Mouse (Mus musculus): ENCODE measurements at regions not wholly inside any gene's neighbourhood (a gene's known extent, or its start where the extent isn't known, plus 50 kb on each side); places are given as distances from the start of the nearest gene placed in this dataset.

DNA sequence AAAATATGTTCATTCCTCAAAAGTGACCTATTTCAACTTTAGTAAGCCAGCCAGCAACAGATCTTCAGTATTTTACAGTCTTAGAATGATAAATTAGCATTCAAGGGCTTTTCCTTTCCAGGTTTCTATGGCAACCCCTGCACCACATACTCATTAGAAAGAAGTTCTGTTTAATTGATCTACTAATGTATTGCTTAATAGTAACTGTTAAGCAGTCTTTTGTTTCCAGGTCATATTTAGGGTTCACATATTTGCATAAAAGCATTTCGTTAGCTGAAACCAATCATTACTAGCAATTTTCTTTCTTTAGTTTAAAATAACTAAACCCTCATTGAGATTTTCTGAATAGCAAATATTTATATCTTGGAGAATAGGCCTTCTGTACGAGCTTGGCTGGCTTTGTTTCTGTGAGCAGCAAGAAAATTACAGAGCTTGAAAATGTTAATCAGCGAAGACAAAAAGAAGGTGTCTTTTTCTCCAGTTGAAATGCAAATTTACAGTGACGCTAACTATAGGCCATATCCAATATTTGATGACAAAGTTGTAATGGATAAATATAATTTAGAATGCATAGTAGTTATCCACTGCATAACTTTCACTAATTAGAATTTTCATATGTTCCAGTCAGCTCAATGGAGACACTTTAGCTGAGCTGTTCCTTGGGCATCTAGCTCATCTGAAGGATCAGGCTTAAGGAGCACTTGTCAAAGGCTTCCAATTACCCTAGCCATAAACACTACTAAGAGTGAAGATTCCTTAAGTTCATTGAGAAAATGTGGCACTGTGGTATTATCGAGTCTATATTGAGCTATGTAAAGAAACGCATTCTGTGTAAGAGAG, 473.5 kb upstream of the Itga1 start:
- Histone ChIP-seq H3K4me3 (replicated peaks in 1 of 3; ENCODE audit: low read depth in 2 of 3, low read length in 2 of 3, poor library complexity in 1 of 3) (no peak overlapping the region), H3K9ac (ENCODE audit: insufficient read depth, low read depth) (no peak overlapping the region), H3K79me2 (replicated peaks; ENCODE audit: control insufficient read depth, extremely low read depth, insufficient read depth, poor library complexity, severe bottlenecking) (no peaks in the 10 kb centered on the region), H3K4me2 (ENCODE audit: insufficient read depth, low read depth, poor library complexity, severe bottlenecking) (no peak overlapping the region), H3K4me1 (ENCODE audit: control insufficient read depth in 1 of 2, insufficient read depth in 2 of 2) (no peaks in the 10 kb centered on the region), H3K9me3 (replicated peaks; ENCODE audit: low read length) (peaks cover 15% of the 10 kb centered on the region), H3K27ac (ENCODE audit: insufficient read depth, low read depth) (no peak overlapping the region), H3K27me3 (replicated peaks) (no peaks in the 10 kb centered on the region), H3K36me3 (replicated peaks in 1 of 2; ENCODE audit: control insufficient read depth in 1 of 2, insufficient read depth in 1 of 2, low read length in 1 of 2) (no peaks in the 10 kb centered on the region)
- DNase-seq (ENCODE audit: extremely low read depth): no peak
- TF ChIP-seq JUND (conservative IDR thresholded peaks at IDR 0.05; ENCODE audit: low read depth, low read length) (no peak), POLR2A (IDR thresholded peaks at IDR 0.05; ENCODE audit: low read depth, low read length) (no peak), E2F4 (IDR thresholded peaks at IDR 0.05; ENCODE audit: insufficient replicate concordance, low read depth, low read length) (no peak), TBP (conservative IDR thresholded peaks at IDR 0.05; ENCODE audit: low read depth, low read length) (no peak), SIN3A (IDR thresholded peaks at IDR 0.05; ENCODE audit: low read length) (no peak), TCF12 (IDR thresholded peaks at IDR 0.05; ENCODE audit: low read depth, low read length) (no peak), GABPA (IDR thresholded peaks at IDR 0.05; ENCODE audit: insufficient replicate concordance, low read depth, low read length) (no peak), ELF1 (IDR thresholded peaks at IDR 0.05; ENCODE audit: low read depth, low read length) (no peak), CTCF (conservative IDR thresholded peaks at IDR 0.05 in 1 of 2, IDR thresholded peaks at IDR 0.05 in 1 of 2; ENCODE audit: low read depth in 2 of 2, low read length in 2 of 2) (no peak), CHD2 (IDR thresholded peaks at IDR 0.05; ENCODE audit: low read length) (no peak), NELFE (IDR thresholded peaks at IDR 0.05; ENCODE audit: low read depth, low read length) (no peak), KAT2A (IDR thresholded peaks at IDR 0.05; ENCODE audit: insufficient replicate concordance, low read length) (no peak), ZC3H11A (IDR thresholded peaks at IDR 0.05; ENCODE audit: low read depth, low read length) (no peak), ZNF384 (IDR thresholded peaks at IDR 0.05; ENCODE audit: low read depth, low read length) (no peak), PAX5 (IDR thresholded peaks at IDR 0.05; ENCODE audit: low read length) (no peak), IRF4 (IDR thresholded peaks at IDR 0.05; ENCODE audit: low read depth, low read length) (no peak)
- dilution Hi-C loops (cut with MboI; ENCODE audit: extremely low pct_ligation_motif_present, extremely low pct_unique_long_range_greater_than_20kb, low sequenced_read_pairs) (no loop called here), in situ Hi-C loops (cut with MboI; ENCODE audit: low pct_ligation_motif_present, low pct_unique_long_range_greater_than_20kb, low sequenced_read_pairs) (no loop called here)

DNA sequence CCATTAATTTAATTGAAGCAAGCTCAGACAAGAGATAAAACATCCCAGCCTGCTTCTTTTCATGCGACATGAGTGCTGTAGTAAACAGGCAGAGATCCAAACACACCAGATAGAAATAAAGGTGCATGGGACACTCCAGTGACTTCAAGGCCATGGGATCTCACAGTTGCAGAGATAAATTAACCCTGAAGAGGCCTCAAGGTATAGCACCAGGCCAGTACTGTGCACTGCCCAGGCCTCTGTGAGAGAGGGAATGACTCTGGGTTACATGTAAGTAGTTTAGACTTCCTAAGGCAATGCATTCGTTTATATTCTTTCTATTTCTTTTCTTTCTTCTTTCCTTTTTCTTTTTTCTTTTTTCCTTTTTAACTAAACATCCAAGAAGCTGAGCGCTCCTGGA, 439.4 kb upstream of the Itga1 start:
- dilution Hi-C loops (cut with MboI; ENCODE audit: extremely low pct_ligation_motif_present, extremely low pct_unique_long_range_greater_than_20kb, low sequenced_read_pairs) (no loop called here), in situ Hi-C loops (cut with MboI; ENCODE audit: low pct_ligation_motif_present, low pct_unique_long_range_greater_than_20kb, low sequenced_read_pairs) (no loop called here)
- Histone ChIP-seq H3K27ac (ENCODE audit: insufficient read depth, low read depth) (no peak overlapping the region), H3K79me2 (replicated peaks; ENCODE audit: control insufficient read depth, extremely low read depth, insufficient read depth, poor library complexity, severe bottlenecking) (no peaks in the 10 kb centered on the region), H3K27me3 (replicated peaks) (no peaks in the 10 kb centered on the region), H3K36me3 (replicated peaks in 1 of 2; ENCODE audit: control insufficient read depth in 1 of 2, insufficient read depth in 1 of 2, low read length in 1 of 2) (no peaks in the 10 kb centered on the region), H3K4me2 (ENCODE audit: insufficient read depth, low read depth, poor library complexity, severe bottlenecking) (no peak overlapping the region), H3K4me1 (ENCODE audit: control insufficient read depth in 1 of 2, insufficient read depth in 2 of 2) (no peaks in the 10 kb centered on the region), H3K4me3 (replicated peaks in 1 of 3; ENCODE audit: low read depth in 2 of 3, low read length in 2 of 3, poor library complexity in 1 of 3) (no peak overlapping the region), H3K9me3 (replicated peaks; ENCODE audit: low read length) (peaks cover 23% of the 10 kb centered on the region), H3K9ac (ENCODE audit: insufficient read depth, low read depth) (no peak overlapping the region)
- no peak for TF ChIP-seq CHD1 (IDR thresholded peaks at IDR 0.05; ENCODE audit: low read depth, low read length)
- TF ChIP-seq BHLHE40 (IDR thresholded peaks at IDR 0.05; ENCODE audit: low read depth, low read length): no peak
- TF ChIP-seq JUN (IDR thresholded peaks at IDR 0.05; ENCODE audit: insufficient read depth, low read depth, low read length): no peak
- TF ChIP-seq CHD2 (IDR thresholded peaks at IDR 0.05; ENCODE audit: low read length): no peak
- TF ChIP-seq JUND (conservative IDR thresholded peaks at IDR 0.05; ENCODE audit: low read depth, low read length): no peak
- TF ChIP-seq ELF1 (IDR thresholded peaks at IDR 0.05; ENCODE audit: low read depth, low read length): no peak
- TF ChIP-seq SIN3A (IDR thresholded peaks at IDR 0.05; ENCODE audit: low read length): no peak
- no peak for TF ChIP-seq NRF1 (IDR thresholded peaks at IDR 0.05; ENCODE audit: low read depth, low read length)
- no peak for TF ChIP-seq ZC3H11A (IDR thresholded peaks at IDR 0.05; ENCODE audit: low read depth, low read length)
- no peak for TF ChIP-seq CTCF (conservative IDR thresholded peaks at IDR 0.05 in 1 of 2, IDR thresholded peaks at IDR 0.05 in 1 of 2; ENCODE audit: low read depth in 2 of 2, low read length in 2 of 2)
- no peak for TF ChIP-seq HCFC1 (IDR thresholded peaks at IDR 0.05; ENCODE audit: low read depth, low read length)
- TF ChIP-seq UBTF (IDR thresholded peaks at IDR 0.05; ENCODE audit: low read depth, low read length): no peak
- no peak for TF ChIP-seq USF1 (IDR thresholded peaks at IDR 0.05; ENCODE audit: low read depth, low read length)
- no peak for TF ChIP-seq GABPA (IDR thresholded peaks at IDR 0.05; ENCODE audit: insufficient replicate concordance, low read depth, low read length)
- no peak for TF ChIP-seq NELFE (IDR thresholded peaks at IDR 0.05; ENCODE audit: low read depth, low read length)
- TF ChIP-seq TBP (conservative IDR thresholded peaks at IDR 0.05; ENCODE audit: low read depth, low read length): no peak
- no peak for TF ChIP-seq ZKSCAN1 (IDR thresholded peaks at IDR 0.05; ENCODE audit: borderline replicate concordance, low read depth, low read length)
- no peak for TF ChIP-seq E2F4 (IDR thresholded peaks at IDR 0.05; ENCODE audit: insufficient replicate concordance, low read depth, low read length)
- no peak for TF ChIP-seq MAFK (IDR thresholded peaks at IDR 0.05; ENCODE audit: insufficient replicate concordance, low read length)
- TF ChIP-seq RAD21 (IDR thresholded peaks at IDR 0.05; ENCODE audit: low read depth, low read length): no peak
- DNase-seq (ENCODE audit: extremely low read depth): no peak
